Mouse (Mus musculus): ENCODE measurements around the gene Trank1. TPM values are rescaled to one million over a fixed set of nuclear protein-coding genes. Genes with fewer than 3 reads are reported as not detected.
A peak's percentile ranks its signal among the peaks of the same experiment; 100 is the strongest.

Trank1 gene
- polyA plus RNA-seq, 1 experiment from 2014 or later, result 0.04 TPM

- Histone ChIP-seq H3K27me3 (ENCODE audit: low read depth, poor library complexity, severe bottlenecking) (no peaks in the 10 kb centered on the region), H3K4me1 (peaks cover 32% of the 10 kb centered on the region), H3K36me3 (no peaks in the 10 kb centered on the region), H3K4me3 (no peak overlapping the region), H3K27ac (no peak overlapping the region), H3K9me3 (replicated peaks) (no peaks in the 10 kb centered on the region)
- no peak for DNase-seq (ENCODE audit: low spot score)
- 94% methylated on average over 4 of the region's 4 CpGs for WGBS
Measured at GRCm38 (mm10) chr9:111287956-111288355, 23.6 kb upstream of the Trank1 start.

GRCm38 (mm10) chr9:111289294-111289831 is 22.2 kb upstream of the Trank1 start:
- H3K36me3 ChIP-seq, result no peaks in the 10 kb centered on the region
- peaks cover 32% of the 10 kb centered on the region for H3K4me1 ChIP-seq
- H3K4me3 ChIP-seq, result peak overlapping the region; percentile 32; the same call in 1 of the 2 replicates
- DNase-seq (ENCODE audit: low spot score), result peak; percentile 43
- H3K27me3 ChIP-seq (ENCODE audit: low read depth, poor library complexity, severe bottlenecking), result no peaks in the 10 kb centered on the region
- peak overlapping the region; percentile 75 for H3K27ac ChIP-seq
- no peaks in the 10 kb centered on the region for H3K9me3 ChIP-seq (replicated peaks)
- WGBS, result 54% methylated on average over 9 of the region's 9 CpGs

- Histone ChIP-seq H3K27me3 (ENCODE audit: low read depth, poor library complexity, severe bottlenecking) (no peaks in the 10 kb centered on the region), H3K27ac (peak overlapping the region; percentile 75), H3K36me3 (no peaks in the 10 kb centered on the region), H3K4me3 (peak overlapping the region; percentile 32; the same call in 1 of the 2 replicates), H3K9me3 (replicated peaks) (no peaks in the 10 kb centered on the region), H3K4me1 (peaks cover 32% of the 10 kb centered on the region)
- WGBS, result 16% methylated on average over 21 of the region's 21 CpGs
- DNase-seq (ENCODE audit: low spot score), result peak; percentile 98
Measured at GRCm38 (mm10) chr9:111289832-111290339, 21.7 kb upstream of the Trank1 start.

GRCm38 (mm10) chr9:111290539-111291100 is 20.9 kb upstream of the Trank1 start:
- Histone ChIP-seq H3K36me3 (no peaks in the 10 kb centered on the region), H3K27me3 (ENCODE audit: low read depth, poor library complexity, severe bottlenecking) (no peaks in the 10 kb centered on the region), H3K4me3 (no peak overlapping the region), H3K4me1 (peaks cover 27% of the 10 kb centered on the region), H3K9me3 (replicated peaks) (no peaks in the 10 kb centered on the region), H3K27ac (no peak overlapping the region)
- 76% methylated on average over 11 of the region's 11 CpGs for WGBS
- DNase-seq (ENCODE audit: low spot score), result no peak

GRCm38 (mm10) chr9:111293234-111293633 is 18.3 kb upstream of the Trank1 start:
- no peak for DNase-seq (ENCODE audit: low spot score)
- H3K9me3 ChIP-seq (replicated peaks), result no peaks in the 10 kb centered on the region
- no peak overlapping the region for H3K4me3 ChIP-seq
- WGBS, result 88% methylated on average over 4 of the region's 4 CpGs
- H3K4me1 ChIP-seq, result peaks cover 18% of the 10 kb centered on the region
- no peak overlapping the region for H3K27ac ChIP-seq
- H3K36me3 ChIP-seq, result no peaks in the 10 kb centered on the region
- no peaks in the 10 kb centered on the region for H3K27me3 ChIP-seq (ENCODE audit: low read depth, poor library complexity, severe bottlenecking)

GRCm38 (mm10) chr9:111294911-111295310 is 16.6 kb upstream of the Trank1 start:
- 97% methylated on average over 6 of the region's 6 CpGs for WGBS

GRCm38 (mm10) chr9:111295323-111295722 is 16.2 kb upstream of the Trank1 start:
- no peak overlapping the region for H3K27ac ChIP-seq
- H3K9me3 ChIP-seq (replicated peaks), result no peaks in the 10 kb centered on the region
- DNase-seq (ENCODE audit: low spot score), result no peak
- H3K4me3 ChIP-seq, result no peak overlapping the region
- 80% methylated on average over 2 of the region's 2 CpGs for WGBS
- H3K36me3 ChIP-seq, result no peaks in the 10 kb centered on the region
- no peaks in the 10 kb centered on the region for H3K27me3 ChIP-seq (ENCODE audit: low read depth, poor library complexity, severe bottlenecking)
- peaks cover 5% of the 10 kb centered on the region; the same call in 1 of the 2 replicates for H3K4me1 ChIP-seq

More at GRCm38 (mm10) chr9:111294911-111295310, 16.6 kb upstream of the Trank1 start:
- Histone ChIP-seq H3K27me3 (ENCODE audit: low read depth, poor library complexity, severe bottlenecking) (no peaks in the 10 kb centered on the region), H3K4me1 (peaks cover 8% of the 10 kb centered on the region; the same call in 1 of the 2 replicates), H3K27ac (no peak overlapping the region), H3K9me3 (replicated peaks) (no peaks in the 10 kb centered on the region), H3K4me3 (no peak overlapping the region), H3K36me3 (no peaks in the 10 kb centered on the region)
- DNase-seq (ENCODE audit: low spot score), result no peak

- Histone ChIP-seq H3K27ac (no peak overlapping the region), H3K4me3 (no peak overlapping the region), H3K36me3 (no peaks in the 10 kb centered on the region), H3K27me3 (ENCODE audit: low read depth, poor library complexity, severe bottlenecking) (no peaks in the 10 kb centered on the region), H3K4me1 (no peaks in the 10 kb centered on the region), H3K9me3 (replicated peaks) (no peaks in the 10 kb centered on the region)
- no peak for DNase-seq (ENCODE audit: low spot score)
- WGBS, result 79% methylated on average over 7 of the region's 7 CpGs
Measured at GRCm38 (mm10) chr9:111296433-111296832, 15.1 kb upstream of the Trank1 start.

GRCm38 (mm10) chr9:111298606-111299005 is 12.9 kb upstream of the Trank1 start:
- no peaks in the 10 kb centered on the region for H3K4me1 ChIP-seq
- no peak for DNase-seq (ENCODE audit: low spot score)
- H3K4me3 ChIP-seq, result no peak overlapping the region
- WGBS, result 87% methylated on average over 2 of the region's 2 CpGs
- H3K9me3 ChIP-seq (replicated peaks), result no peaks in the 10 kb centered on the region
- no peaks in the 10 kb centered on the region for H3K27me3 ChIP-seq (ENCODE audit: low read depth, poor library complexity, severe bottlenecking)
- H3K36me3 ChIP-seq, result no peaks in the 10 kb centered on the region
- H3K27ac ChIP-seq, result no peak overlapping the region

GRCm38 (mm10) chr9:111302196-111302831 is 9.2 kb upstream of the Trank1 start:
- no peak overlapping the region for H3K27ac ChIP-seq
- H3K4me3 ChIP-seq, result no peak overlapping the region
- H3K9me3 ChIP-seq (replicated peaks), result no peaks in the 10 kb centered on the region
- H3K27me3 ChIP-seq (ENCODE audit: low read depth, poor library complexity, severe bottlenecking), result no peaks in the 10 kb centered on the region
- DNase-seq (ENCODE audit: low spot score), result no peak
- 80% methylated on average over 12 of the region's 12 CpGs for WGBS
- H3K36me3 ChIP-seq, result no peaks in the 10 kb centered on the region
- H3K4me1 ChIP-seq, result no peaks in the 10 kb centered on the region

GRCm38 (mm10) chr9:111304036-111304435 is 7.5 kb upstream of the Trank1 start:
- Histone ChIP-seq H3K9me3 (replicated peaks) (no peaks in the 10 kb centered on the region), H3K4me3 (no peak overlapping the region), H3K4me1 (no peaks in the 10 kb centered on the region), H3K27ac (no peak overlapping the region), H3K36me3 (no peaks in the 10 kb centered on the region), H3K27me3 (ENCODE audit: low read depth, poor library complexity, severe bottlenecking) (peaks cover 3% of the 10 kb centered on the region; the same call in 1 of the 2 replicates)
- 93% methylated on average over 6 of the region's 6 CpGs for WGBS
- DNase-seq (ENCODE audit: low spot score), result no peak

- 0 out of 2 replicates have a peak, but pooled peaks cover 1% of the 10 kb centered on the region for H3K9me3 ChIP-seq (replicated peaks)
- peaks cover 24% of the 10 kb centered on the region for H3K27me3 ChIP-seq (ENCODE audit: low read depth, poor library complexity, severe bottlenecking)
- no peaks in the 10 kb centered on the region for H3K36me3 ChIP-seq
- H3K4me3 ChIP-seq, result no peak overlapping the region
- H3K4me1 ChIP-seq, result no peaks in the 10 kb centered on the region; the same call in 1 of the 2 replicates
- DNase-seq (ENCODE audit: low spot score), result no peak
- 74% methylated on average over 7 of the region's 7 CpGs for WGBS
- H3K27ac ChIP-seq, result no peak overlapping the region
Measured at GRCm38 (mm10) chr9:111306142-111306541, 5.4 kb upstream of the Trank1 start.

GRCm38 (mm10) chr9:111311843-111312441 is 403 bp downstream of the Trank1 start:
- Histone ChIP-seq H3K4me3 (peak overlapping the region; percentile 58), H3K27ac (peak overlapping the region; percentile 61), H3K9me3 (replicated peaks) (0 out of 2 replicates have a peak, but pooled peaks cover 3% of the 10 kb centered on the region), H3K4me1 (peaks cover 19% of the 10 kb centered on the region), H3K36me3 (no peaks in the 10 kb centered on the region), H3K27me3 (ENCODE audit: low read depth, poor library complexity, severe bottlenecking) (peaks cover 64% of the 10 kb centered on the region)
- peak; percentile 51 for DNase-seq (ENCODE audit: low spot score)
- 3% methylated on average over 91 of the region's 98 CpGs for WGBS
